Mouse (Mus musculus) frontal cortex, postnatal 10 days (tissue): ENCODE results near the gene Mgat5b.

ENCODE experiments used
- DNase-seq, 2 experiments: peaks; one replicate each; pipeline ENCODE4 v3.0.0; 2022; ENCODE audit warnings: low spot score in 2 of 2, mixed read lengths in 1 of 2

Mgat5b gene

DNA sequence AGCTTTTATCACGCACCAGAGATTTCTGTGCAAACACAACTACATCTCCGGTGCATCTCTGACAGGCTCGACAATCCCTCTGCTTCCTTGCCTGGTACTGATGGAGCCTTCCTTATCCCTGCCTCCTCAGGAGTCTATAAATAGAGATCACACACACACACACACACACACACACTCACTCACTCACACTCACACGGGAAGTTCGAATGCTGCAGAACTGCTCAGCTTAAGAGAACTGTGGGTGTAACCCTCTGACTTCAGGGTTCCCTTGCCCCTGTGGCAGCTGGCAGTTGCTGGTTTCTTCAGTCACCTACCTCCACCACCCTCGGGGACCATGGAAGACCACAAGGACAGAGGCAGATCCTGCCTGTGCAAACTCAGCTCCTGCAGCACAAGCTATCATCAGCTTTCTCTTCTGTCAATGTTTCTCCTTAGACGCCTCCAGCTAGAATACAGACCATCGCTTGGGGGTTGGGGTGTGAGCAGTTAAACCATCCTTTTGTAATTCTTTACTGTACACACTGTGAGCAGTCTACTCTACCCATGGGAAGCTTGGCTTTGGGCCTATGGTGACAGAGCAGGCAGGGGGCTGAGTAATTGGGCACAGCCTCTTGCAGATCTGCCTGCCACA, 111.9 kb downstream of the Mgat5b start:
- DNase-seq: peak; percentile 33 to 46

GRCm38 (mm10) chr11:117031249-117031648, 112.6 kb downstream of the Mgat5b start:
- DNase-seq: no peak

- no peak for DNase-seq
These were observed 117.1 kb downstream of the Mgat5b start for GRCm38 (mm10) chr11:117035661-117036336.
